Mouse (Mus musculus) myocyte (in vitro differentiated cells): Measurements from ENCODE around the gene Tmem131l.

ENCODE experiments used
- MAX ChIP-seq: IDR thresholded peaks from one replicate; pipeline ENCODE4 v1.6.1; 2011; ENCODE audit warnings: low read depth, mild to moderate bottlenecking, control low read depth
- POLR2A ChIP-seq: IDR thresholded peaks from one replicate; pipeline ENCODE4 v1.6.1; 2011; ENCODE audit warnings: low read depth, mild to moderate bottlenecking, control low read depth, moderate library complexity; ENCODE audit not compliant: insufficient read length
- POLR2AphosphoS2 ChIP-seq: IDR thresholded peaks from one replicate; pipeline ENCODE4 v1.6.1; 2011; ENCODE audit warnings: low read depth, control low read depth; ENCODE audit not compliant: insufficient read length
- SRF ChIP-seq: IDR thresholded peaks from one replicate; pipeline ENCODE4 v1.6.1; 2011; ENCODE audit warnings: low read depth; ENCODE audit not compliant: control insufficient read depth, insufficient read length
- TCF3 ChIP-seq: IDR thresholded peaks from one replicate; pipeline ENCODE4 v1.6.1; 2011; ENCODE audit warnings: low read depth, control low read depth; ENCODE audit not compliant: insufficient read length
- USF1 ChIP-seq: IDR thresholded peaks from one replicate; pipeline ENCODE4 v1.6.1; 2011; ENCODE audit warnings: low read depth, mild to moderate bottlenecking, control low read depth, moderate library complexity

GRCm38 (mm10) chr3:84034115-84034780 lies 5.7 kb downstream of the Tmem131l start:
- no peak for TF ChIP-seq POLR2A
- TF ChIP-seq POLR2AphosphoS2: no peak
- no peak for TF ChIP-seq USF1
- TF ChIP-seq TCF3: no peak
- no peak for TF ChIP-seq MAX
- no peak for TF ChIP-seq SRF
